Mouse (Mus musculus): ENCODE measurements around the gene 4933427I04Rik.

GRCm38 (mm10) chr4:123898696-123899095 is 39.2 kb downstream of the 4933427I04Rik start:
- no peak for TF ChIP-seq MEF2A (IDR thresholded peaks at IDR 0.05; ENCODE audit: extremely low read depth, insufficient replicate concordance, low read depth, low read length, poor library complexity, severe bottlenecking)
- TF ChIP-seq MAFK (IDR thresholded peaks at IDR 0.05; ENCODE audit: borderline replicate concordance, low read depth, low read length) = no peak
- no peak for TF ChIP-seq USF1 (IDR thresholded peaks at IDR 0.05; ENCODE audit: low read depth, low read length)
- no peak for TF ChIP-seq POLR2A (IDR thresholded peaks at IDR 0.05; ENCODE audit: control insufficient read depth in 1 of 2, insufficient read depth in 1 of 2, low read depth in 1 of 2, low read length in 2 of 2, poor library complexity in 1 of 2)
- TF ChIP-seq EP300 (IDR thresholded peaks at IDR 0.05; ENCODE audit: low read depth in 1 of 2, low read length in 2 of 2) = no peak
- TF ChIP-seq MAX (IDR thresholded peaks at IDR 0.05; ENCODE audit: low read length) = no peak
- TF ChIP-seq CTCF (IDR thresholded peaks at IDR 0.05 in 2 of 3, conservative IDR thresholded peaks at IDR 0.05 in 1 of 3; ENCODE audit: control insufficient read depth in 1 of 3, insufficient read depth in 1 of 3, low read depth in 2 of 3, low read length in 3 of 3, poor library complexity in 1 of 3, severe bottlenecking in 1 of 3) = peak; percentile 66 to 77 (median 76)
- TF ChIP-seq TCF12 (IDR thresholded peaks at IDR 0.05; ENCODE audit: low read depth, low read length) = no peak
